Mouse (Mus musculus): Measurements from ENCODE around the gene Gpatch11. TPM values are rescaled to one million over a fixed set of nuclear protein-coding genes. Genes with fewer than 3 reads are reported as not detected.
A peak's percentile ranks its signal among the peaks of the same experiment; 100 is the strongest.

Gene Gpatch11
- total RNA-seq, 2 experiments from 2014 or later, result 23.7 to 25.8 TPM

GRCm38 (mm10) chr17:78889184-78889583 is 53.8 kb downstream of the Gpatch11 start:
- DNase-seq (ENCODE audit: low spot score in 2 of 2), result no peak

- DNase-seq (ENCODE audit: low spot score in 2 of 2), result no peak
Observed at GRCm38 (mm10) chr17:78891020-78891419, 55.7 kb downstream of the Gpatch11 start.

GRCm38 (mm10) chr17:78894991-78895390 is 59.6 kb downstream of the Gpatch11 start:
- no peak for DNase-seq (ENCODE audit: low spot score in 2 of 2)

GRCm38 (mm10) chr17:78895394-78895793 is 60.0 kb downstream of the Gpatch11 start:
- DNase-seq (ENCODE audit: low spot score in 2 of 2), result peak in 1 of 2 experiments; percentile 59

Other genes starting within 250 kb of the Gpatch11 start
- gene Strn, start 98.4 kb upstream of the Gpatch11 start, total RNA-seq (2021), result 10 to 100 TPM; 17.3 to 18.5 TPM
- 10 to 100 TPM; 18.1 to 18.8 TPM for gene Heatr5b, start 203 bp upstream of the Gpatch11 start, total RNA-seq (2021)
- 10 to 100 TPM; 10.1 to 14.7 TPM for gene Eif2ak2, start 47.0 kb downstream of the Gpatch11 start, total RNA-seq (2021)
- gene Sult6b1, start 71.4 kb downstream of the Gpatch11 start, total RNA-seq (2021), result not detected
- 10 to 100 TPM; 45.3 to 60.5 TPM for gene Cebpzos, start 80.9 kb downstream of the Gpatch11 start, total RNA-seq (2021)
- 10 to 100 TPM; 25.4 to 28.2 TPM for gene Cebpz, start 101.5 kb downstream of the Gpatch11 start, total RNA-seq (2021)
- 10 to 100 TPM; 29.5 to 33.5 TPM for gene Ndufaf7, start 101.6 kb downstream of the Gpatch11 start, total RNA-seq (2021)
- gene Prkd3, start 185.2 kb downstream of the Gpatch11 start, total RNA-seq (2021), result 10 to 100 TPM; 37.9 to 39.6 TPM
- 10 to 100 TPM; 29.0 to 31.5 TPM for gene Qpct, start 216.3 kb downstream of the Gpatch11 start, total RNA-seq (2021)